Mouse (Mus musculus) mouse embryonic stem cell (cell line): Measurements from ENCODE around the gene Bms1.

ENCODE experiments used
- in situ Hi-C, 2 experiments: fragments of 300-500 bp; cut with MboI; formaldehyde crosslinking; loops; 1 replicate in 1 of 2; 3 replicates in 1 of 2; pipeline ENCODE4 v1.14.3; 2019 to 2020; ENCODE audit warnings: low sequenced_read_pairs in 2 of 2, low pct_unique_long_range_greater_than_20kb in 1 of 2, mixed read lengths in 1 of 2; ENCODE audit not compliant: unreplicated experiment in 1 of 2

Bms1 gene

DNA sequence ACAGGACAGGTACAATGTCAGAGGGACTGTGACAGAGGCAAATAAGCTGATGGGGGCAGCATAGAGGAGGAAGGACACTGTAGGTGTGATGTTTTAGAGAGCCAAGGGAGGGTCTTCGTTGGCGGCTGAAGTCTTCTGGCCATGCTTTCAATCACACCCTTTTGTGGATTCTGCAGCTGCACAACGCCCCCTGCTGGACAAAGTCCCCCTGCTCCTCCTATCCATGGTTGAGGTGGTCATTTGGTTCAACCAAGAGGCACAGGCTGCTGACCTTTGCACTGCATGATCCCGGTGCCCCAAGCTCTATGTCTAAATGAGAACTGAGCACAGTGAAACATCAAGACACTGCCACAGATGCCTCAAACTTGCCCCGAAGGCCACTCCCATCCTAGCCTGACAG lies 46.0 kb downstream of the Bms1 start:
- in situ Hi-C loops = loop anchor here in 1 of 2 experiments (10.0 kb wide), 1 partner anchor 198 kb away; no protein-coding TSS in a partner anchor

DNA sequence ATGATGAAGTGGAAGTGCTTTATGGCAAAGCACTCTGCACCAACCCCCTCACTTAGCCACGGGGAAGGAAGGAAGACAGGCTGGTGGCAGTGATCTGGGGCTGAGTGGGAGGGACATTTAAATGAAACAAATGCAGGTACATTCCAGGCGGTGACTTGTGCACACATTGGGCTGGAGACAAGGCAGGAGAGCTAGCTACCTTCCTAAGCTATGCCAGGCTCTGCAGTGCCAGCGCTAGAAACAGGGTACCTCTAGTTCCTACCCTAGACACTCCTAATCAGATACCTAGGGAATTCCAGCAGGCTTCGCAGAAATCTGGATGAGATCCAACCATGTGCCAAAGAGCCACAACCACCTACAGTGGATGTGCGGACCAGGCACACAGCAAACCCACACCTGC lies 46.5 kb downstream of the Bms1 start:
- in situ Hi-C loops = loop anchor here in 1 of 2 experiments (10.0 kb wide), 1 partner anchor 198 kb away; no protein-coding TSS in a partner anchor

- in situ Hi-C loops = no loop called here
These were observed 51.8 kb downstream of the Bms1 start for GRCm38 (mm10) chr6:118367502-118367901.

DNA sequence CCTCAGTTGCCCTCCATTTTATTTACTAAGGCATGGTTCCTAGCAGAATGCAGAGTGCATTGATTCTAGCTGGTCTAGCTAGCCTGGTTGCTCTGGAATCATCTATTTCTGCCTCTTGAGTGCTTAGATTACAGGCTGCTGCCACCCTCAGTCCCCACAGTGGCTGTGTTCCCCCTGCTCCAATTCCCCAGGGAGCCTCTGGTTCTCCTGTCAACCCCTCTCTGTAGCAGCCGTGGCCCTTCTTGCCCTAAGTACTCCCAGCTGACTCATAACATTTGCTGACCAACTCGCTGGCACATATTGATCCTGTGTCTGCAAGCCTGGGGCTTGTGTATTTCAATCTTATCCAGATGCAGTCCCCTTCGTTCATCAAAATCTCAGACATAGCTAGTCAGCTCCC lies 53.1 kb downstream of the Bms1 start:
- in situ Hi-C loops = no loop called here

- in situ Hi-C loops = no loop called here
These were observed 53.5 kb downstream of the Bms1 start for GRCm38 (mm10) chr6:118365781-118366180.

- in situ Hi-C loops = no loop called here
These were observed 68.9 kb downstream of the Bms1 start for GRCm38 (mm10) chr6:118350342-118350741.

GRCm38 (mm10) chr6:118348186-118348585 lies 71.1 kb downstream of the Bms1 start:
- in situ Hi-C loops = no loop called here

- in situ Hi-C loops = no loop called here
These were observed 72.0 kb downstream of the Bms1 start for GRCm38 (mm10) chr6:118347291-118347690.

DNA sequence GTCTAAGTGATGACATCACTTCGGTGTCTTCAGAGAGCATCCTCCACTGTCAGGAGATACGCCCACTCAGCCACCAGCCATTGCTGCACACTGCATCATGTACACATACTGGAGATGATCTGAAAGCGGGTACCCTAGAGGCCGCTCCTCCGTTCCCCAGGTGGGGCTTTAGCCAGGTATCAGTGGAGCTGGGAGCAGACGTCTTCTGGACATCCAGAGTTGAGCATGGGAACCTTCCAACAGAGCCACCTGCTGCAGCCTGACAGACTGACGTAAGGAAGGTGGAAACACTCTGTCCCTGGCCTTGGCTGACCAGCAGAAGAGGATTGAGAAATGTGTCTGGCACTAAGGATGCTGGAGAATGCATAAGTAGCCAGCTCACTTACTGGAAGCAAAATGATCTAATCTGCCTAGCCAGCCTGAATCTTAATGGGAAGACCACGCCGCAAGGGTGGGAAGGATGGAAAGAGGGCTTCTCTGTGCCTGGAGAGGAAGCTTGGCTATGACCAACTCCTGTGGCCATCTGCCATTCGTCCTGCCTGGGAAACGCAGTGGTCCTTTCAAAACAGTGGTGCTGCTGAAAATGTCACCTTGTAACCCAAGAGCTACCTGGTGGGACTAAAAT lies 77.3 kb downstream of the Bms1 start:
- in situ Hi-C loops = no loop called here

- in situ Hi-C loops = no loop called here
These were observed 81.6 kb downstream of the Bms1 start for GRCm38 (mm10) chr6:118337660-118338059.

GRCm38 (mm10) chr6:118336541-118337480 lies 82.5 kb downstream of the Bms1 start:
- in situ Hi-C loops = no loop called here

GRCm38 (mm10) chr6:118335934-118336450 lies 83.3 kb downstream of the Bms1 start:
- in situ Hi-C loops = no loop called here

DNA sequence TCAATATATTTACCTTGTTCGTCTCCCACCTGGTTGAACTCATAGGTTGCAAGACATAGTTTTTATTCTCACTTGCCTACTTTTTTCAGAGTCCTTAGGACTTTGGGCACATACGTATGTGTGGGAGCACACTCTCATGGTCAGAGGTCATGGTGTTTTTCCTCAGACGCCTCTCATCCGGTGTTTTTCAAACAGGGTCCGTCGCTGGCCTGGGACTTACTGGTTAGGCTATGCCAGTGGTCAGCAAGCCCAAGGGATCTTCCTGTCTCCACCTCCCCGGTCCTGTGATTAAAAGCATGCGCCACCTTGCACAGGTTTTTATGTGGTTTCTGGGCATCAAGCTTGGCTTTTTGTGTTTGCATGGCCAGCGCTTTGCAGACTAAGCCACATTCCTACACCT lies 85.4 kb downstream of the Bms1 start:
- in situ Hi-C loops = no loop called here
